15 mouse cellular contexts compared by ENCODE assay signal in genomic region chr3:105049848-105050247, GRCm38 (mm10). TPM values are rescaled to one million over a fixed set of nuclear protein-coding genes. Genes with fewer than 3 reads are reported as not detected.
A peak's percentile ranks its signal among the peaks of the same experiment; 100 is the strongest.
DNase-seq lines count a peak whose midpoint lies in the region; ATAC-seq and TF ChIP-seq lines count a peak whose summit lies in the region.
"Had no signal": no experiment of that assay in that cellular context is flagged by ENCODE, and none has a peak within 500 bp of the region (broad histone marks: within the 10 kb centered on the region; RNA-seq: fewer than 3 reads in every experiment).

No protein-coding gene starts in this region.

- ATAC-seq in heart, embryonic 11.5 days (replicated peaks; ENCODE audit: insufficient number of reproducible peaks, low FRiP score, low TSS enrichment), result no peak
- no peak for ATAC-seq in hindbrain, embryonic 15.5 days (ENCODE audit: low FRiP score, low read depth)
- no peak for ATAC-seq in cerebellum, adult (ENCODE audit: insufficient number of reproducible peaks, low FRiP score, low TSS enrichment)

- no peak overlapping the region for H3K9ac ChIP-seq in heart, embryonic 11.5 days (ENCODE audit: low read depth, low read length)
- H3K9ac ChIP-seq in hindbrain, embryonic 15.5 days, result no peak overlapping the region
- H3K9ac ChIP-seq: liver, embryonic 15.5 days had no signal

- H3K4me2 ChIP-seq in heart, embryonic 11.5 days, result peak overlapping the region; percentile 38
- peak overlapping the region; percentile 10; the same call in 1 of the 2 replicates for H3K4me2 ChIP-seq in hindbrain, embryonic 15.5 days
- H3K4me2 ChIP-seq: liver, embryonic 15.5 days had no signal

- no peaks in the 10 kb centered on the region for H3K36me3 ChIP-seq in heart, embryonic 11.5 days (ENCODE audit: control insufficient read depth, insufficient read depth, low read length)
- peaks cover 24% of the 10 kb centered on the region for H3K36me3 ChIP-seq in embryonic facial prominence, embryonic 10.5 days (replicated peaks)
- H3K36me3 ChIP-seq in hindbrain, embryonic 15.5 days, result no peaks in the 10 kb centered on the region
- H3K36me3 ChIP-seq: liver, embryonic 15.5 days had no signal

- intact Hi-C loops in left cerebral cortex, adult 2 months (cut with DNase I), result no loop called here

- no peaks in the 10 kb centered on the region for H3K9me3 ChIP-seq in heart, embryonic 11.5 days (replicated peaks; ENCODE audit: control insufficient read depth, low read length)
- H3K9me3 ChIP-seq in embryonic facial prominence, embryonic 10.5 days, result no peaks in the 10 kb centered on the region
- H3K9me3 ChIP-seq in hindbrain, embryonic 15.5 days, result no peaks in the 10 kb centered on the region
- H3K9me3 ChIP-seq: liver, embryonic 15.5 days had no signal

- WGBS in heart, embryonic 11.5 days (ENCODE audit: insufficient replicate concordance), result 51% methylated on average over 6 of the region's 6 CpGs
- WGBS in embryonic facial prominence, embryonic 10.5 days, result 85% methylated on average over 6 of the region's 6 CpGs
- 82% methylated on average over 6 of the region's 6 CpGs for WGBS in hindbrain, embryonic 15.5 days

- no peaks in the 10 kb centered on the region for H3K27me3 ChIP-seq in heart, embryonic 11.5 days (ENCODE audit: control insufficient read depth, insufficient read depth, low read length)
- no peaks in the 10 kb centered on the region for H3K27me3 ChIP-seq in embryonic facial prominence, embryonic 10.5 days (replicated peaks; ENCODE audit: low read depth, poor library complexity, severe bottlenecking)
- no peaks in the 10 kb centered on the region for H3K27me3 ChIP-seq in hindbrain, embryonic 15.5 days

- peaks cover 62% of the 10 kb centered on the region for H3K4me1 ChIP-seq in heart, embryonic 11.5 days (ENCODE audit: control insufficient read depth, insufficient read depth, low read length)
- H3K4me1 ChIP-seq in embryonic facial prominence, embryonic 10.5 days, result peaks cover 65% of the 10 kb centered on the region
- peaks cover 56% of the 10 kb centered on the region for H3K4me1 ChIP-seq in hindbrain, embryonic 15.5 days (replicated peaks)
- H3K4me1 ChIP-seq: liver, embryonic 15.5 days had no signal

- TF ChIP-seq CTCF in left cerebral cortex, adult 2 months (IDR thresholded peaks at IDR 0.05), result no peak

- H3K27ac ChIP-seq in heart, embryonic 11.5 days (ENCODE audit: low read depth, low read length), result no peak overlapping the region
- H3K27ac ChIP-seq in left cerebral cortex, adult 2 months, result peak overlapping the region; percentile 29; the same call in 1 of the 2 replicates
- H3K27ac ChIP-seq in embryonic facial prominence, embryonic 10.5 days (replicated peaks), result no peak overlapping the region
- no peak overlapping the region for H3K27ac ChIP-seq in hindbrain, embryonic 15.5 days (replicated peaks)
- H3K27ac ChIP-seq: liver, embryonic 15.5 days had no signal

- no peak for DNase-seq in heart, postnatal 4 days
- DNase-seq in left cerebral cortex, adult 2 months (ENCODE audit: extremely low spot score in 1 of 2, low spot score in 2 of 2), result no peak
- DNase-seq in left cerebral cortex, adult 8-10 months (ENCODE audit: low spot score in 2 of 2), result no peak
- no peak for DNase-seq in embryonic facial prominence, embryonic 10.5 days (ENCODE audit: low spot score)
- DNase-seq in right cerebral cortex, postnatal 10 days (ENCODE audit: low spot score in 2 of 2), result no peak
- DNase-seq: cerebellum, adult 11 months; embryo, embryonic 11 days; kidney, postnatal 4 days had no signal

- H3K4me3 ChIP-seq in heart, embryonic 11.5 days (ENCODE audit: low read depth, low read length), result no peak overlapping the region
- no peak overlapping the region for H3K4me3 ChIP-seq in left cerebral cortex, adult 2 months
- peak overlapping the region; percentile 78; the same call in 1 of the 2 replicates for H3K4me3 ChIP-seq in embryonic facial prominence, embryonic 10.5 days
- H3K4me3 ChIP-seq in hindbrain, embryonic 15.5 days, result no peak overlapping the region
- H3K4me3 ChIP-seq: liver, embryonic 15.5 days had no signal

RNA-seq across cellular contexts. Expression of gene Cttnbp2nl, which starts 3.1 kb away (rescaled TPM):
- 26.1 and 35.7 TPM in 2 replicates for polyA plus RNA-seq in heart, embryonic 11.5 days (2014; fragmentation: Nextera tagmentation; extraction: Ambion mirVana)
- 10 to 100 TPM; 35.3 to 36.3 TPM for total RNA-seq in heart, postnatal 4 days (2021)
- 10 to 100 TPM; 23.8 to 27.9 TPM for total RNA-seq in left cerebral cortex, adult 2 months (2021)
- total RNA-seq in left cerebral cortex, adult 8-10 months (2022), result 10 to 100 TPM; 25.6 to 34.7 (median 29.9) TPM
- 51.2 and 52.4 TPM in 2 replicates for polyA plus RNA-seq in embryonic facial prominence, embryonic 10.5 days (2016; fragmentation: Nextera tagmentation; extraction: Ambion mirVana)
- polyA plus RNA-seq in hindbrain, embryonic 15.5 days (2015; fragmentation: Nextera tagmentation; extraction: Ambion mirVana), result 47.4 and 50.6 TPM in 2 replicates

RNA-seq across cellular contexts. Expression of gene 4930564D02Rik, which starts 16.8 kb away (rescaled TPM):
- polyA plus RNA-seq in heart, embryonic 11.5 days (2014; fragmentation: Nextera tagmentation; extraction: Ambion mirVana), result not detected in 2 replicates
- total RNA-seq in heart, postnatal 4 days (2021), result not detected
- not detected for total RNA-seq in left cerebral cortex, adult 2 months (2021)
- total RNA-seq in left cerebral cortex, adult 8-10 months (2022), result not detected
- polyA plus RNA-seq in embryonic facial prominence, embryonic 10.5 days (2016; fragmentation: Nextera tagmentation; extraction: Ambion mirVana), result not detected in 2 replicates
- not detected in 2 replicates for polyA plus RNA-seq in hindbrain, embryonic 15.5 days (2015; fragmentation: Nextera tagmentation; extraction: Ambion mirVana)
- total RNA-seq: adrenal gland, adult 18-20 months; hematopoietic stem cell, adult 5-6 weeks; left cerebral cortex, postnatal 25 days had no signal
- polyA plus RNA-seq: liver, embryonic 15.5 days had no signal
